Mouse (Mus musculus) heart, postnatal 25 days (tissue): Measurements from ENCODE around the gene Rnf10. TPM values are rescaled to one million over a fixed set of nuclear protein-coding genes. Genes with fewer than 3 reads are reported as not detected.

Source experiments
- DNase-seq: peaks from one replicate; pipeline ENCODE4 v3.0.0; 2022; ENCODE audit warnings: low spot score
- intact Hi-C: fragments of 180-260 bp; cut with DNase I; formaldehyde crosslinking; loops from one replicate; pipeline ENCODE4 v1.15.1; 2025
- total RNA-seq, 2 experiments: library from RNA; stranded (reverse); gene quantifications; 2 replicates each; pipeline ENCODE4 v1.2.3; 2021

Gene Rnf10
- total RNA-seq, 2 experiments from 2014 or later = 389 to 406 TPM

GRCm38 (mm10) chr5:115279226-115280049 is 6.7 kb upstream of the Rnf10 start, which contains the start of gene Coq5:
Coq5 (plus strand) TSS chr5:115279666.
- DNase-seq = peak; percentile 72
- intact Hi-C loops = loop anchor here (5.0 kb wide), 1 partner anchor 63 kb away; the partner anchor contains the start of genes Gatc and Triap1

GRCm38 (mm10) chr5:115278785-115279184 is 6.1 kb upstream of the Rnf10 start:
- intact Hi-C loops = no loop called here

DNA sequence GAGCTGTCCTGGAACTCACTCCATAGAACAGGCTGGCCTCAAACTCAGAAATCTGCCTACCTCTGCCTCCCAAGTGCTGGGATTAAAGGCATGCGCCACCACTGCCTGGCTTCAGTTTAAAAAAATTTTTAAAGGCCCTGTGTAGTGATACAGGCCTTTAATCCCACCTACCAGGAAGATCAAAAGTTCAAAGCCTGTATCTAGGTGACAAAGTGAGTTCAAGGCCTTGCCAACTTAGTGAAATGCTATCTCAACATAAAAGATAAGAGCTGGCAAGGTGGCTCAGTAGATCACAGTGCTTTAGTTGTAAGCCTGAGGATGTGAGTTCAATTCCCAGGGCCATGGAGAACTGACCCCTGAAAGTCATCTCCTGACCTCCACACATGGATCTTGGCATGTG is 5.4 kb upstream of the Rnf10 start:
- intact Hi-C loops = no loop called here

More at GRCm38 (mm10) chr5:115278785-115279184, 6.1 kb upstream of the Rnf10 start:
- DNase-seq = no peak

GRCm38 (mm10) chr5:115275998-115276397 is 3.3 kb upstream of the Rnf10 start:
- DNase-seq = no peak
- intact Hi-C loops = no loop called here

More for the DNA sequence above, 5.4 kb upstream of the Rnf10 start:
- no peak for DNase-seq

DNA sequence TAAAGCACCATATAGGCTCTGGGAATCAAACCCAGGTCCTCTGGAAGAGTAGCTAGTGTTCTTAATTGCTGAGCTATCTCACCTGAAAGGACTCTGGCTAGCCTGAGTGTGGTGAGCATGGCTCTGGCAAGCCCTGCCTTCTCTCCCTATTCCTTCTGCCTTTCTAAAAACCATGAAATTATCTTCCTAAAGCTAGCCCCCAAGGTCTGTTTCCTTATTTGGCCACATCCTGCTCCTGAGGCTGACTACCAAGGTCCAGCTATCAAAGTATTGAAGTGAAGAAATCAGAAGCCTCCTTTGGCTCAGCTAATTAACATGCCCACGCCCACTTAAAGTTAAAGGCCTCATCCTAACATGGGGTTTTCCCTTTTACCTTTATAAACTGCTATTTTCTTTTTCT is 2.1 kb upstream of the Rnf10 start:
- intact Hi-C loops = no loop called here

GRCm38 (mm10) chr5:115274353-115274752 is 1.7 kb upstream of the Rnf10 start:
- DNase-seq = no peak
- intact Hi-C loops = no loop called here

More for the DNA sequence above, 2.1 kb upstream of the Rnf10 start:
- DNase-seq = no peak

DNA sequence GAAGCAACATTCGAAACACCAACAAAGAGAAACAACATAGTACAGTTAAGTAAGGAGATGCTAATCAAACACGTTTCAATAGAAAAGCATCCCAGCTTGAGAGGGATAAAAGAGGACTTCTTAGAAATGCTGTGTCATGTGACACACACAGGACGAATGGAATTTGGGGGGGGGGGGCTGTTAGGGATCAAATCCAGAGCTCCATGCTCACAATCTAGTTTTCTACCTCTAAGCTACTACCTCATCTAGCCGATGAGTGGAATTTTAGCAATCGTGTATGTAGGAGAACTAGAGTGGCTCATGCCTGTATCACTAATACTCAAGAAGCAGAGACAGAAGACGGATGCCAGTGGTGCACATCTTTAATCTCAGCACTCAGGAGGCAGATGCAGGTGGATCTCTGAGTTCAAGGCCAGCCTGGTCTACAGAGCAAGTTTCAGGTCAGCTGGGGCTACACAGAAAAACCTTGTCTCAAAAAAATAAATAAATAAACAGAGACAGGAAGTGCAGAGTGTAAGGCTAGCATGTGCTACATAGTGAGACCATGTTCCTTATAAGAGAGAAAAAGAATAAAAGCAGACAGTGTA is 944 bp upstream of the Rnf10 start:
- no peak for DNase-seq
- intact Hi-C loops = no loop called here

DNA sequence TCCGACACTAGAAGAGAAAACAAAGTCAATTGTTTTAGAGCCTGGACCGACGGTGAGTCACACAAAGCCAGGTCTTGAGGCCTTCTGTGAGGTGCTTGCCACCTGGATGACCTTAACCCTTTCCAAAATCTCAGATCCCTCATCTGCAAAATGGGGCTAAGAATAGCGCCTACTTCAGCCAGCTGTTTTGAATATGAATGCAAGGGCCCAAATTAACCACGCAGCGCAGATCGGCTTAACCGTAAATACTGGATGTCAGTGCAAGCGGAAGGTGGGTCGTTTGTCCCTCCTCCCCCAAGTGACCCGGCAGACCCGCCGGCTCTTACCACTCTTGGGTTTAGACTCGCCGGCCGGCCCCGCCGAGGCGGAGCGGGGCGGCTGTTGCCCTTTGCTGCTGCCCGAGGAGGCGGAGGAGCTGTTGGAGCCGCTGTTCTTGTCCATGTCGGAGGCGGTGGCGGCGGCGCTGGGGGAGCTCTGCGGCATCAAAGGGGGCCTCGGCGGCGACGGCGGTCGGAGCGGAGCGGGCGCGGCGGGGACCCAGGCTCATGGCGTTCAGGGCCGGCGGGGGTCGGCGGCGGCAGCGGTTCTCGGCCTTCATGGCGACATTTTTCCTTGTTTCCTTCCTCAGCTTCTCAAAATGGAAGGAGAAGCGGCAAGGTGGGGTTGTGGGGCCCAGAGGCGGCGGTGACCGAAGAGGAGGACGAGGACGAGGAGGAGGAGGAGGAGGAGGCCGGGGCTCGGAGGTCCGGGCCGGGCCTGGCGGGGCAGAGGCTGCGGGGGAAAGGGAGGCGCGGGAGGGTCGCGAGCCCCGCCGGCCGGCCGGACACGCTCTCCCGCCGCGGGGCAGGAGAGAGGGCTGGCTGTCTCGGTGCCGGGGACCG is 527 bp downstream of the Rnf10 start:
- DNase-seq = no peak
- intact Hi-C loops = no loop called here

DNA sequence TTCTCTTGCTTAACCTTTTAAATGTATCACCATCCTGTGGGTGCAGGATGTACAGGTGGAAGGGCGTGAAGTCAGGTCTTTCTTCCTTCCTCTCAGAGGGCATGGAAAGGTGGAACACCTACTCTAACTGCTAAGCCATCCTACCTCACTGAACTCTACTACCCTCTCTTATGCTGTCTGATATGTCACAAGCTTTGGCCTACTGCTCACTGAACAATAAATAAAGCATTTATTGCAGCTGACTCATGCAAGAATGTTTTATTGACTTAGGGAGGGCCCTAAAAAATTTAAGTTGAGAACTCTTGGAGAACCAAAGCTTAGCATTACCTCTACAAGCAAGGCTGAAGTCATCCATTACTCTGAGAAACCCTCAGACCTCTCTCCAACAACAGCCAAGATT is 2.7 kb downstream of the Rnf10 start:
- intact Hi-C loops = no loop called here
- DNase-seq = no peak

DNA sequence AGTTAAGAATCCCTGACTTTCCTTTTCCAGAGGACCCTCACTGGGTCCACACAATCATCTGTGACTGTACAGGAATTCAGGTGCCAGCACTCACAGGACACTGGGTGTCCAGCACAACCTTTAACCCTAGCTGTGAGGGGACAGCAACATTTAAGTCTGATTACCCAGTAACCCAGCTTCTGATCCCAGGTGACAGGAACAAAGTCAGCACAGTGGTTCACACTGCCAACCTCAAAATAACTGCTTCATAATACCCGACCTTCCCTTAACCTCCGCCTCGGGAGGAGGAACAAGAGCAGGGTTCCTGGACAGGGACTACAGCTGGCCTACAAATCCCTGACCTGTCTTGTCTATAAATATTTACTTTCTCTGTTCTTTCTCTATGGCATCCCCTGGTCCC is 4.4 kb downstream of the Rnf10 start:
- no peak for DNase-seq
- intact Hi-C loops = no loop called here

DNA sequence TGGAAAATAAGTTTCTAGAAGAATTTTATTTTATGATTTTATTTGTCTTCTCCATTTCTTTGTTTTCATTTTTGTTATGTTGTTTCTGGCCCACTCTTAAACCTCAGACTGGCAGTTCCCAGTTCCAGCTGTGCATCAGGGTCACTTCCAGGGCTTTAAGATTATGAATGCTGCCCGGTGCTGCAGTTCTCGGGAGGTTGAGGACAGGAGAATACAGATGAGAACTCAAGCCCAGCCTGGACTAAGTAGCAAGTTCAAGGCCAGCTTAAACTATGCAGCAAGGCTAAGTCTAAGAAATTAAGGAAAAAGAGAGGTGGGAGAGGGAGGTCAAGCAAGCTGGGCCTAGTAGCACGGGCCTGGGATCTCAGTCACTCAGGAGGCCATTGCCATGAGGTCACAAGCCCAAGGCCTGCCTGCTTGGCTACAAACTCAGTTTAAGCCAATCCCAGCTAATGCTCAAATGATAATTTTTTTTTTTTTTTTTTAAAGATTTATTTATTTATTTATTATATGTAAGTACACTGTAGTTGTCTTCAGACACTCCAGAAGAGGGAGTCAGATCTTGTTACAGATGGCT is 5.1 kb downstream of the Rnf10 start:
- intact Hi-C loops = no loop called here

GRCm38 (mm10) chr5:115266787-115267468 is 5.8 kb downstream of the Rnf10 start:
- DNase-seq = no peak
- intact Hi-C loops = no loop called here

More for the DNA sequence above, 5.1 kb downstream of the Rnf10 start:
- no peak for DNase-seq

DNA sequence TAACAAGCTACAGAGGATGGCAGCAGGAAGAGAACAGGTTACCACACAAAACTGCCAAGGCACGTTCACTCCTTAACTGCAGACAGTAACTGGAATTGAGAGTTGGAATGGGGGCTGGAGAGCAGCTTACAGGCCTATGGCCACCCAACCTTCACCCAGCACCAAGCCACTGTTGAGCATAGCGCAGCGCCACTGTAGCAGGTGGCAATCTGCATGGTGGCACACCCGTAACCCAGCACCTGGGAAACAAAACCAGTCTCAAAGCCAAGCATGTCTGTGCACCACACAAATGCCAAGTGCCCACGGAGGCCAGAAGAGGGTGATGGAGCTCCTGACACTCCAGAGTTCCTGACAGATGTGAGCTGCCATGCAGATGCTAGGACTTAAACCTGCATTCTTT is 6.4 kb downstream of the Rnf10 start:
- intact Hi-C loops = no loop called here

DNA sequence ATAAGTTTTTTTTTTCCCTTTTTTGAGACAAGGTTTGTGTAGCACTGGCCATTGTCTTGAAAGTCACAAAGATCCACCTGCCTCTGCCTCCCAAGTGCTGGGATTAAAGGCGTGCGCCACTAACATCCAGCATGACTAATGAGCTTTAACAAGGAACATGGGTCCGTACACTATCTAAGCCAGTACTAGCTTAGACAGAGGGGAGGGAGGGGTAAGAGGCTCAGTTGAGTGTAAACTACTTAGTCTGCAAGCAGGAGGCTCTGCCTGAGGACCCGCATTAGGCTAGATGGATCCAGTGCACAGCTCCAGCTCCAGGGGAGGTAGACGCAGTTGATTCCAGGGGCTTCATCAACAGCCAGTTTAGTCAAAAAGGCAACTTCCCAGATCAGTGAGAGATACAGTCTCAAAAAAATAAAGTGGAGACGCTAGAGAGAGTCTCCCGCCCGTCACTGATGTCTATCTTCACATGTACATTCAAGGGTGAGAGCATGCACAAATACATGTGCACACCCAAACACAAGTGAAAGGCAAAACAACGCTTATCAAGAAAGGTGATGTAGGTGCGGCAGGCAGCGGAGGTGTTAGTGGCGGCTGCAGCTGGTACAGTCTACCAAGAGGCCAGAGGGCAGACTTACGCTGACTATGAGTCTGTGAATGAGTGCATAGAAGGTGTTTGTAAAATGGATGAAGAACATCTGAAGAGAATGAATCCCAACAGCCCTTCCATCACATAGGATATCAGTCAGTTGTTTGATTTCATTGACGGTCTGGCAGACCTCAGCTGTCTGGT is 10.0 kb downstream of the Rnf10 start:
- intact Hi-C loops = no loop called here
- no peak for DNase-seq

More for the DNA sequence above, 6.4 kb downstream of the Rnf10 start:
- no peak for DNase-seq

DNA sequence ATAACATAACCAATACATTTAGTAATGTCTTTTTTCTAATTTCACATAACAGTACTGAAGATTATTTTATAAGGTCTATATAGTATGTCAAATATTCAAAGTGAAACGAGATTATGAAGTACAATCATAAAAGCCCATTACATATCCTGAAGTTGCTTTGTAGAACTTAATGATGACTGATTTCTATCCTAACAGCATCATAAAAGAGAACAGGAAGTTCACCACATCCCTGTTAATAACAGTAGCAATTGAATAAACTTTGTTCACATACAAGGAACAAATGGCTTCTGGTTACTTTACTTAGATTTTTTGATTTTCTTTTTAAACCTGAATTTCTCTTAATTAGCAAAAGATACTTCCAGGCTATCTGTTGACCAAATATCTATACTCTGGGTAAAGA is 10.8 kb downstream of the Rnf10 start:
- intact Hi-C loops = no loop called here

GRCm38 (mm10) chr5:115261141-115261540 is 11.6 kb downstream of the Rnf10 start:
- intact Hi-C loops = no loop called here

More for the DNA sequence above, 10.8 kb downstream of the Rnf10 start:
- no peak for DNase-seq

DNA sequence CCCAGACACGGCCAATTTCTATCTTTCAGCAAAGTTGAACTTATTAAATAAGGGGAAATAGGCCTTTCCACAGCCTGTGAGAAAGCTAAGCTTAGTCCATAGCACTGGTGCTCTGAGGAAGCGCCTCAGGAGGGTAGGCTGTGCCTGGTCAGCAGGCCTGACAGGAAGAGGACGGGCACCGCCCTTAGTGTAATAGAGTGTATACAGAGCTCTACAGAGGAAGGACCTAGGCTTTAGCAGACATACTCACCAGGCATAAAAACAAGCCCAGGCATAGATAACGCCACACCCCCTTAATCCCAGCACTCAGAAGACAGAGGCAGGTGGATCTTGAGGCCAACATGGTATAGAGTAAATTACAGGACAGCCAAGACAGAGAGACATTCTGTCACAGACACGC is 12.3 kb downstream of the Rnf10 start:
- intact Hi-C loops = no loop called here
- no peak for DNase-seq

More at GRCm38 (mm10) chr5:115261141-115261540, 11.6 kb downstream of the Rnf10 start:
- no peak for DNase-seq

GRCm38 (mm10) chr5:115256909-115257546 is 15.7 kb downstream of the Rnf10 start:
- DNase-seq = no peak
- intact Hi-C loops = no loop called here
